Mouse (Mus musculus): ENCODE data around the gene Trpt1. TPM values are rescaled to one million over a fixed set of nuclear protein-coding genes. Genes with fewer than 3 reads are reported as not detected.

Trpt1 gene
- total RNA-seq, 2 experiments from 2014 or later = 24.4 to 26.4 TPM

DNA sequence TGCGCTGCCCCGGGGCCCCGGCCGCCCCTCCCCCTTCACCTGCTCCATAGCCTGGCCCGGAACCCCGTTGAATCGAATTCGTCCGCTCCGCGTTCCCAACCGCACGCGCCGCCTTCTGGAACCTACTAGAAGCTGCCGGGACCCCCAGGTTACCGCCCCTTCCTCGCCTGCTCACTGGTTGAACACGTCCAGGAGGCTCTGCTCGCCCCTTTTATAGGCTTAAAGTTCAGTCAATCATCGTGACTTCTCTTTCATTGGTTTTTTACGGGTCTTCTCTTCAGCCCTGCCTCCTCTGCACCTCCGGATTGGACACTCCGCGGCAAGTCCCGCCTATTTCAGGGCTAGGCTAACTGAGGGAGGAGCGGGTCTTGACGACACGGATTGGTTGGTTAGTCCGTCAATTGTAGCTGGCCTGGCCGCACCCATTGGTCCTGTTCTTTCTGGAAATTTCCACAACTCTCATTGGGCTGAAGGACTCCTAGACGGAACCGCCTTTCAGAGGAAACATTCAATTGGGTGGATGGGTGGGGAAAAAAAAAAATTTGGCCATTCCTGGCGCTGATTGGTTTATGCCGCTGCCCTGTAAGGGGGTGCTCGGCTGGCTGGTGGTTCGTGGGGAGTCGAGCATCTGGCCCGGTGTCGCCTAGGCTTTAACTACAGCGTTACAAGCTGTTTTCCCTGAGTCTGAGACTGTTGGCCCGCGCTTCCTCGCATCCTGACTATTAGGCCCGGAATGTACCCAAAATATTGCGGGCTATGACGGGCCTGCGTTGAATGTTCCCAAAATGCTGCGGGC, 44.1 kb downstream of the Trpt1 start, which contains the start of gene Stip1:
Gene Stip1, minus strand, starts transcription at position 127 of the 796 bp plus-strand sequence.
- DNase-seq (ENCODE audit: low spot score) = peak; percentile 100

DNA sequence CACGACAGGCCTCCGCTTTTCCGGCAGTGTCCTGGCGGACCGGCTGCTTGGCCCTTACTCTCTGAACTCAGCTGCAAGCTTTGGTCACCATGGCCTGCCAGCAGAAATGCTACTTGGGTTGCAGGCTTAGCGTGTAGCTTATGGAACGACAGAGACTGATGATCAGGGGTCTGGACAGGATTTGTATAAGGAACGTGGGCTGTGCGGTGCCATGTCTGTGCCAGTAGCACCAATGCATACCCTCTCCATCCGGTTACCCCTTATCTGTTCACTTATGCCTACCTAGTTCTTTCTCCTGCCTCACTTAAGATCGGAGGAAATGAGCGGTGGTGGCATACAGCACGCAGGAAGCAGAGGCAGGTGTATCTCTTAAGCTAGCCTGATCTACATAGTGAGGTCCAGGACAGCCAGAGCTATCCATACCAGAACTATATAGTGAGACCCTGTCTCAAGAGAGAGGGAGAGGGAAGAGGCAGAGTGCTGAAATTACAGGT, 44.8 kb downstream of the Trpt1 start:
- DNase-seq (ENCODE audit: low spot score) = no peak

DNA sequence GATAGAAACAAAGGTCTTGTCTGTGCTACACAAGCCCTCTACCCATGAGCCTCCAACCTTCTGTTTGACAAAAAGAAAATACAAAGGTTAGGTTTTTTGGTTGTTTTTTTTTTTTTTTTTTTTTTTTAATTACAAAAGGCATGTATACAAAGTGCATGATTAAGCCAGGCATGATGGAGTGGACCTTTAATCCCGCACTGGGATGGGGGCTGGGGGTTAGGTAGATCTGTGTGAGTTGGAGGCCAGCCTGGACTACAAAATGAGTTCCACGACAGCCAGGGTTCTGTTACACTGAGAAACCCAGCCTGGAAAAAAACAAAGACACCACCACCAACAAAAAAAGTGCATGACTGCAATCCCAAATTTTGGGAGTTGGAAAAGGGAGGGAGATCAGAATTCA, 45.2 kb downstream of the Trpt1 start:
- DNase-seq (ENCODE audit: low spot score) = no peak

DNA sequence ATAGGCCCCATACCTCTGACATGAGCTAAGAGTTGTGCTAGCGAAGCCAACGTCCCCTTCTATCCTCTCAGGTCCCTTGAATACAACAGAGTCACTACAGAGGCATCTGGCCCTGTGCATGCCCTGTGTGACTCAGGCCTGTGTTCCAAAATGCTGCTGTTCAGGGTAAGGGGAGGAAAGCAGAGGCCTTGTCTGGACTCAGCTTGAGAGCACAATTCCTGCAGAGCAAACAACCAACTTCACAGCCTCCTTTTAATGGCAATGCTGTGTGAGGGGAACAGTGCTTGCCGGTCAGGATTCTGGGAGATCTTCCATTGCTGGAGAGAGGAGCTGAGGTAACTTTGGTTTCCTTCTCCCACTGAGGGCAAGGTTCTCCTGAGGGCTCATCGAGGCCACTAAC, 48.3 kb downstream of the Trpt1 start:
- no peak for DNase-seq (ENCODE audit: low spot score)

DNA sequence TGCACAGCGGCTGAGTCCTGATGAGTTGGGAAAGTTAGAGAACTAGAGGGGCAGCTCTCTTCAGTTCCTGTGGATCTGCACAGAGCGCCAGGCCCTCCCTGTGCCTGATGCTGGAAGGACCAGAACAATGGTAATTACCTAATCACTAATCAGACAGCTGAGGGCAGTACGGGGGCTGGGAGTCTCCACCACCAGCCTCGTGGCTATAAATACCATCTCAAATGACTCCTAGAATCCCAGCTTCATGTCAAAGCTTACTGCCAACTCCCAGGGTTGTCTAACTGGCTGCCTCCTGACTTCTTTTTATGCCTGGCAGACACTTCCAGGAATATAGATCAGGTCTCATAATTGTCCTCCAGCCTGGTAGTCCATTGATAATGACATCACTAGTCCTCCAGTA, 48.8 kb downstream of the Trpt1 start:
- DNase-seq (ENCODE audit: low spot score) = no peak

Other genes with a start within 250 kb of the Trpt1 start
- 10 to 100 TPM in 1 of 2 experiments, 1 to 10 TPM in 1; 9.1 to 10.6 TPM for gene Rps6ka4, start 155.5 kb upstream of the Trpt1 start, total RNA-seq (2021)
- gene Ccdc88b, start 137.9 kb upstream of the Trpt1 start, total RNA-seq (2021) = under 1 TPM; 0.46 to 0.74 TPM
- 10 to 100 TPM; 43.9 to 44.7 TPM for gene Trmt112, start 86.4 kb upstream of the Trpt1 start, total RNA-seq (2021)
- 100 to 1,000 TPM; 219 to 239 TPM for gene Prdx5, start 86.0 kb upstream of the Trpt1 start, total RNA-seq (2021)
- 10 to 100 TPM; 76.5 to 93.1 TPM for gene Esrra, start 74.3 kb upstream of the Trpt1 start, total RNA-seq (2021)
- gene Catsperz, start 70.8 kb upstream of the Trpt1 start, total RNA-seq (2021) = not detected
- gene Kcnk4, start 61.6 kb upstream of the Trpt1 start, total RNA-seq (2021) = not detected
- gene Bad, start 54.3 kb upstream of the Trpt1 start, total RNA-seq (2021) = 10 to 100 TPM in 1 of 2 experiments, 1 to 10 TPM in 1; 9.7 to 12.2 TPM
- gene Gpr137, start 53.7 kb upstream of the Trpt1 start, total RNA-seq (2021) = 10 to 100 TPM; 10.0 to 10.4 TPM
- 100 to 1,000 TPM; 117 to 145 TPM for gene Ppp1r14b, start 21.2 kb upstream of the Trpt1 start, total RNA-seq (2021)
- 10 to 100 TPM; 10.2 to 11.3 TPM for gene Plcb3, start 19.7 kb upstream of the Trpt1 start, total RNA-seq (2021)
- 10 to 100 TPM in 1 of 2 experiments, 1 to 10 TPM in 1; 8.2 to 13.1 TPM for gene Fkbp2, start 15.6 kb upstream of the Trpt1 start, total RNA-seq (2021)
- gene Vegfb, start 8.5 kb upstream of the Trpt1 start, total RNA-seq (2021) = 100 to 1,000 TPM; 181 to 206 TPM
- gene Dnajc4, start 3.6 kb upstream of the Trpt1 start, total RNA-seq (2021) = 10 to 100 TPM; 33.9 to 38.4 TPM
- gene Nudt22, start within 50 bp of the Trpt1 start, total RNA-seq (2021) = 10 to 100 TPM; 12.0 to 13.7 TPM
- gene Fermt3, start 23.3 kb downstream of the Trpt1 start, total RNA-seq (2021) = under 1 TPM; 0.64 to 0.93 TPM
- gene Stip1, start 43.8 kb downstream of the Trpt1 start, total RNA-seq (2021) = 10 to 100 TPM; 89.7 to 98.5 TPM
- gene Macrod1, start 60.7 kb downstream of the Trpt1 start, total RNA-seq (2021) = 100 to 1,000 TPM; 276 to 311 TPM
- 1 to 10 TPM; 1.1 to 1.9 TPM for gene Flrt1, start 109.6 kb downstream of the Trpt1 start, total RNA-seq (2021)
- gene Otub1, start 210.2 kb downstream of the Trpt1 start, total RNA-seq (2021) = 10 to 100 TPM; 50.8 to 57.0 TPM
- 100 to 1,000 TPM in 1 of 2 experiments, 10 to 100 TPM in 1; 72.3 to 102 TPM for gene Cox8a, start 221.5 kb downstream of the Trpt1 start, total RNA-seq (2021)
- gene Naa40, start 245.1 kb downstream of the Trpt1 start, total RNA-seq (2021) = 10 to 100 TPM; 11.6 to 12.2 TPM